Mouse (Mus musculus) embryonic facial prominence, embryonic 12.5 days (tissue): Measurements from ENCODE around the gene Hnrnpll. TPM values are rescaled to one million over a fixed set of nuclear protein-coding genes. Genes with fewer than 3 reads are reported as not detected.
"Not testable (repeated sequence)": the region's sequence is repeated elsewhere in the genome, so short reads cannot be mapped to it uniquely, and the experiment has no call there.

ENCODE experiments used
- ATAC-seq: fragments of 200-750 bp; cut with Nextera tagmentation; 2 replicates; pipeline ENCODE4 v1.8.0; 2017; ENCODE audit not compliant: insufficient number of reproducible peaks, insufficient read depth, low FRiP score, low TSS enrichment
- H3K27ac ChIP-seq: fragments of 300-500 bp; sonication (generic); 2 replicates; pipeline ENCODE4 v1.5.1; 2016; ENCODE audit warnings: mild to moderate bottlenecking
- H3K27me3 ChIP-seq: fragments of 300-500 bp; sonication (generic); 2 replicates; pipeline ENCODE4 v1.6.1; 2016; ENCODE audit warnings: mild to moderate bottlenecking, moderate library complexity
- H3K36me3 ChIP-seq: fragments of 300-500 bp; sonication (generic); 2 replicates; pipeline ENCODE4 v1.6.1; 2016; ENCODE audit warnings: mild to moderate bottlenecking
- H3K4me1 ChIP-seq: fragments of 300-500 bp; sonication (generic); 2 replicates; pipeline ENCODE4 v1.6.1; 2016
- H3K4me2 ChIP-seq: fragments of 300-500 bp; sonication (generic); replicated peaks from 2 replicates; pipeline ENCODE4 v1.6.1; 2016; ENCODE audit warnings: mild to moderate bottlenecking, moderate library complexity
- H3K4me3 ChIP-seq: fragments of 300-500 bp; sonication (generic); 2 replicates; pipeline ENCODE4 v1.5.1; 2016; ENCODE audit warnings: mild to moderate bottlenecking
- H3K9ac ChIP-seq: fragments of 300-500 bp; sonication (generic); 2 replicates; pipeline ENCODE4 v1.6.1; 2016; ENCODE audit warnings: mild to moderate bottlenecking, moderate library complexity
- H3K9me3 ChIP-seq: fragments of 300-500 bp; sonication (generic); 2 replicates; pipeline ENCODE4 v1.6.1; 2016; ENCODE audit warnings: mild to moderate bottlenecking, moderate library complexity
- WGBS: fragments of 180-500 bp; shearing (Covaris S2); methylation state at CpG from one replicate; pipeline ENCODE4 v1.1.7; 2016; 5-methylcytosine and 5-hydroxymethylcytosine counted together
- polyA plus RNA-seq: library from polyadenylated mRNA; unstranded; fragments of >200 nt; fragmentation: Nextera tagmentation; extraction: Ambion mirVana; gene quantifications from 2 replicates; pipeline ENCODE4 v1.2.1, GENCODE M21; 2016

Hnrnpll gene
- polyA plus RNA-seq, 1 experiment from 2014 or later = 109 TPM

DNA sequence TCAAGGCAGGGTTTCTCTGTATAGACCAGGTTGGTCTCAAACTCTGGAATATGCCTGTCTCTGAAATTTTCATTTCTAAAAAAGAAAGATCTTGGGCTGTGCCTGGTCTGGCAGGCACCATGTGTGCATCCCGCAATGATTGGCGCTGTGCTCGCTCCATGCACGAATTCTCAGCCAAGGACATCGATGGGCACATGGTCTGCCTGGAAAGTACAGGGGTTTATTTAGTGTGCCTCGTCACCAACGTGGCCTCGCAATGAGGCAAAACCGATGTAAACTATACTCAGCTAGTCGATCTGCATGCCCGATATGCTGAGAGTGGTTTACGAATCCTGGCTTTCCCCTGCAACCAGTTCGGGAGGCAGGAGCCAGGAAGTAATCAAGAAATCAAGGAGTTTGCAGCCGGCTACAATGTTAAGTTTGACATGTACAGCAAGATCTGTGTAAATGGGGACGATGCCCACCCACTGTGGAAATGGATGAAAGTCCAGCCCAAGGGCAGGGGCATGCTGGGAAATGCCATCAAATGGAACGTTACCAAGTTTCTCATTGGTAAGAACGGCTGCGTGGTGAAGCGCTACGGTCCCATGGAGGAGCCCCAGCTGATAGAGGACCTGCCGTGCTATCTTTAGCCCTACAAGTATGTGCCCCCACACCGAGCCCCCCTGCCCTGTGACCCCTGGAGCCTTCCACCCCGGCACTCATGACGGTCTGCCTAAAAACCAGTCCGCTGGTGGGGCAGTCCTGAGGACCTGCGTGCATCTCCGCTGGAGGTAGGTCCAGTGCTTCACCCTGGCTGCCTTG lies 8.0 kb downstream of the Hnrnpll start:
- no peak for ATAC-seq
- no peak overlapping the region for H3K27ac ChIP-seq
- no peak overlapping the region for H3K9ac ChIP-seq
- H3K27me3 ChIP-seq = no peaks in the 10 kb centered on the region
- peaks cover 9% of the 10 kb centered on the region for H3K4me1 ChIP-seq
- no peak overlapping the region for H3K4me3 ChIP-seq
- H3K9me3 ChIP-seq = no peaks in the 10 kb centered on the region
- H3K36me3 ChIP-seq = peaks cover 36% of the 10 kb centered on the region
- WGBS = 84% methylated on average over 27 of the region's 27 CpGs
- H3K4me2 ChIP-seq = no peak overlapping the region

DNA sequence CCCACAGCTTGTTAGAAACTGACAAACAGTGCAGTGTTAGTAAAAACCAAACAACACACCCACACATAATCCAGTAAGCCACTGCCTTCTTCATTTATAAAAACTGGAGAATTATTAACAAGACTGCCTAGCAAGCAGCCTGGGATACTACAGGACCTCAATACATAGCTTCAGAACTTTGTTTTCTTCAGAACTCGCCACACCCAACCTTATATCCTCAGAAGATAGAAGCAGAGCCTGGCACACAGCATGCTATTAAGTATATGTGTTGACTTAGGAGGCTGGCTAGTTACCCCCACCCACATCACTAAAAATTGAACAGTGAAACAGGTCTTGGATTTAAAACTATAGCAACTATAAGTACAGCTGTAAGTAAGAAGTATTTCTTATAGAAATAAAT lies 10.5 kb downstream of the Hnrnpll start:
- H3K27ac ChIP-seq = no peak overlapping the region
- no peaks in the 10 kb centered on the region for H3K9me3 ChIP-seq
- H3K4me1 ChIP-seq = peaks cover 5% of the 10 kb centered on the region; the same call in 1 of the 2 replicates
- no peak overlapping the region for H3K4me2 ChIP-seq
- H3K36me3 ChIP-seq = peaks cover 48% of the 10 kb centered on the region
- no peak for ATAC-seq
- no peak overlapping the region for H3K4me3 ChIP-seq
- H3K9ac ChIP-seq = no peak overlapping the region
- 97% methylated on average over 1 of the region's 1 CpGs for WGBS
- H3K27me3 ChIP-seq = no peaks in the 10 kb centered on the region

GRCm38 (mm10) chr17:80049300-80049699 lies 12.8 kb downstream of the Hnrnpll start:
- H3K27ac ChIP-seq, H3K9ac ChIP-seq, H3K4me2 ChIP-seq, ATAC-seq, H3K4me1 ChIP-seq, H3K9me3 ChIP-seq, H3K4me3 ChIP-seq, H3K27me3 ChIP-seq: not testable (repeated sequence)
- peaks cover 53% of the 10 kb centered on the region for H3K36me3 ChIP-seq

- Histone ChIP-seq H3K36me3 (peaks cover 50% of the 10 kb centered on the region), H3K9ac (no peak overlapping the region), H3K9me3 (no peaks in the 10 kb centered on the region), H3K4me1 (no peaks in the 10 kb centered on the region), H3K4me2 (no peak overlapping the region), H3K27ac (no peak overlapping the region), H3K27me3 (no peaks in the 10 kb centered on the region), H3K4me3 (no peak overlapping the region)
- WGBS = 72% methylated on average over 7 of the region's 7 CpGs
- no peak for ATAC-seq
These were observed 13.9 kb downstream of the Hnrnpll start for GRCm38 (mm10) chr17:80048230-80048629.

GRCm38 (mm10) chr17:80041739-80042138 lies 20.4 kb downstream of the Hnrnpll start:
- 66% methylated on average over 1 of the region's 1 CpGs for WGBS
- no peak overlapping the region for H3K4me2 ChIP-seq
- no peaks in the 10 kb centered on the region for H3K27me3 ChIP-seq
- no peak overlapping the region for H3K9ac ChIP-seq
- H3K36me3 ChIP-seq = peaks cover 28% of the 10 kb centered on the region
- H3K4me1 ChIP-seq = no peaks in the 10 kb centered on the region
- no peak overlapping the region for H3K27ac ChIP-seq
- no peak overlapping the region for H3K4me3 ChIP-seq
- H3K9me3 ChIP-seq = no peaks in the 10 kb centered on the region
- ATAC-seq = no peak

GRCm38 (mm10) chr17:80028675-80029074 lies 33.5 kb downstream of the Hnrnpll start:
- Histone ChIP-seq H3K27ac (no peak overlapping the region), H3K9me3 (no peaks in the 10 kb centered on the region), H3K4me1 (0 out of 2 replicates have a peak, but pooled peaks cover 2% of the 10 kb centered on the region), H3K4me2 (no peak overlapping the region), H3K4me3 (no peak overlapping the region), H3K36me3 (peaks cover 42% of the 10 kb centered on the region), H3K9ac (no peak overlapping the region), H3K27me3 (no peaks in the 10 kb centered on the region)
- WGBS = 91% methylated on average over 6 of the region's 6 CpGs
- ATAC-seq = no peak

DNA sequence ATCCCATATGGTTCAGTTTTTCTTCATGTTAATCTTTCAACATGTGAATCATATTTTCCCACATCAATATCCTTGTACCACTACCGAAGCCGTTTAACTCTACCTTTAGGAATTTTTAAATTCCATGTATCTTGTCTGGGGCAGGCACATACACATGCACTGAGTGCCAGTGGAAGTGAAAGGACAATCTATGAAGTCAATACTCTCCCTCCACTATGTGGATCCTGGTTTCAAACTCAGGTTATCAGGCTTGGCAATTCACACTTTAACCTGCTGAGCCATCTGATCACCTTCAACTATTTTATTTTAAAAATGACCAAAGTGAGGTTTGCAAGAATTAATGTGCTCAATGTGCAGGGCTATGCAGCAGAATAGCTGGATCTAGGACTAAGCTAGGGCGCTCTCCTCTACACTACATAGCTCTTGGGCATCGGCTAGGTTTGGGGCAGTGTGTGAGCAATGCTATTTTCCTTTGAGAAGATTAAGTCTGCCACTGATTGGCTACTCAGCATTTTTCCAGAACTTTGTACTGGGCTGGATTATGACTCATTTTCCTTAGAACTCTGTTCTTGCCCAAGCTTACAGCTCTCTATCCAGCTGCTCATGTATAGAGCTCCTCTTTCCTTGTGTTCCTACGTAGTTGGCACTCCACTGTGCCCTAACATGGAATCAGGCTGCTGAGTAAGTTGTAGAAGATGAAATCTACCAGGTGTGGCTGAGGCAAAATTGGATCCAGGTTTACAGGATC lies 35.8 kb downstream of the Hnrnpll start:
- no peak overlapping the region for H3K4me3 ChIP-seq
- no peak overlapping the region for H3K4me2 ChIP-seq
- H3K4me1 ChIP-seq = peaks cover 8% of the 10 kb centered on the region; the same call in 1 of the 2 replicates
- peaks cover 24% of the 10 kb centered on the region for H3K36me3 ChIP-seq
- H3K27ac ChIP-seq = no peak overlapping the region
- ATAC-seq = no peak
- no peak overlapping the region for H3K9ac ChIP-seq
- H3K27me3 ChIP-seq = no peaks in the 10 kb centered on the region
- WGBS = 80% methylated on average over 5 of the region's 5 CpGs
- H3K9me3 ChIP-seq = no peaks in the 10 kb centered on the region

DNA sequence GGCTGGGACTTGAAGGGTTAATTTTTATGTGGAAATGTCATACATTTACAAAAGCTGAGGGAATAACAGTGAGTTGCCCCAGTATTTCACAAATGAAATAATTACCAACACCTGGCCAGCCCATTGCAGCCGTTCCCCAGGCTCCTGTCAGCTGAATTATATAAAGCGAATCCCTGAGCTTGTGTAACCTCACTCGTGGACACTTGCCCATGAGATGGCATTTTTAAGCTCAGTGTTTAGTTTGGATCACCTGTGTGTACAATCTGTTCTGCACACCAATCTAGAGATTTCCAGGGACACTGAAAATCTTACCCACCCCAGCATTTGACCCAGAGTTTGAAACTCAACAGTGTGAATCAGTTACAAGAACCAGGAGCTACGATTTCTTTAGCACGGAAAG lies 40.0 kb downstream of the Hnrnpll start:
- Histone ChIP-seq H3K4me1 (peaks cover 12% of the 10 kb centered on the region; the same call in 1 of the 2 replicates), H3K9me3 (no peaks in the 10 kb centered on the region), H3K36me3 (peaks cover under 1% of the 10 kb centered on the region; the same call in 1 of the 2 replicates), H3K9ac (no peak overlapping the region), H3K4me3 (no peak overlapping the region), H3K27me3 (no peaks in the 10 kb centered on the region), H3K4me2 (no peak overlapping the region), H3K27ac (peak overlapping the region; percentile 36; the same call in 1 of the 2 replicates)
- 32% methylated on average over 5 of the region's 5 CpGs for WGBS
- no peak for ATAC-seq

GRCm38 (mm10) chr17:80020495-80020894 lies 41.6 kb downstream of the Hnrnpll start:
- Histone ChIP-seq H3K9me3 (no peaks in the 10 kb centered on the region), H3K9ac (no peak overlapping the region), H3K36me3 (no peaks in the 10 kb centered on the region), H3K27me3 (no peaks in the 10 kb centered on the region), H3K4me3 (no peak overlapping the region), H3K4me2 (no peak overlapping the region), H3K4me1 (peaks cover 12% of the 10 kb centered on the region; the same call in 1 of the 2 replicates), H3K27ac (no peak overlapping the region)
- WGBS = 82% methylated on average over 2 of the region's 2 CpGs
- ATAC-seq = no peak

DNA sequence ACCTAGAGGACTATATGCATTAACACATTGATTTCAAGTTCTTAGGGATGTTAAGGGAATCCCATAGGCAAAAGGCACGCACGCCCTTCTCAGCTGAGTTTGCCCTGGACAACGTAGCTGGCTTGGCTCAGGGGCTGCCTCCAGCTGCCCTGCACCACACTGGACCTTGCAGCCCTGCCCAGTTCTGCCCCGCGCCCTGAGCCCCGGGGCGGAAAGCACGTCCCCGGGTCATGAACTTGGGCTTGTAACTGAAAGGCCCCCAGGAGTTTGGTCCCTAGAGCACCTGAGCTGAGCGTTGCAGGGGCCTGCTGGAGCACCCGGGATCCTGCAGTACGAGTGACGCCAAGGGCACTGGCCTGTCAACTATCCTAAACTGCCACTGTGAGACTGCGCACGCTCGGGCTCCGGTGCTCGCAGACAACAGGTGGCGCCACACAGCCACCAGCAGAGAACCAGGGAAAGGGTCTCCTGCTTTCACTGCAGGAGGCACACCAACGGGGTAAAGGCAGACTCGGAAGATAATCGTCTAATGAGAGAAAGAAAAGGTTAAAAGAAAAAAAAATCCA lies 43.1 kb downstream of the Hnrnpll start:
- 9% methylated on average over 22 of the region's 22 CpGs for WGBS
- Histone ChIP-seq H3K9me3 (no peaks in the 10 kb centered on the region), H3K36me3 (no peaks in the 10 kb centered on the region), H3K27ac (no peak overlapping the region), H3K9ac (no peak overlapping the region), H3K27me3 (no peaks in the 10 kb centered on the region), H3K4me1 (peaks cover 12% of the 10 kb centered on the region; the same call in 1 of the 2 replicates), H3K4me3 (no peak overlapping the region), H3K4me2 (peak overlapping the region; percentile 26)
- peak; percentile 50; the same call in 1 of the 2 replicates for ATAC-seq

- Histone ChIP-seq H3K27ac (no peak overlapping the region), H3K4me1 (peaks cover 12% of the 10 kb centered on the region; the same call in 1 of the 2 replicates), H3K27me3 (no peaks in the 10 kb centered on the region), H3K36me3 (no peaks in the 10 kb centered on the region), H3K4me2 (no peak overlapping the region), H3K9ac (no peak overlapping the region), H3K9me3 (no peaks in the 10 kb centered on the region), H3K4me3 (no peak overlapping the region)
- 59% methylated on average over 12 of the region's 12 CpGs for WGBS
- no peak for ATAC-seq
These were observed 43.7 kb downstream of the Hnrnpll start for GRCm38 (mm10) chr17:80018239-80018975.
